Mouse (Mus musculus) ES-E14 (cell line): ENCODE data around the gene Traf1.

Experiments used
- MAFK ChIP-seq: IDR thresholded peaks from 2 replicates; pipeline ENCODE4 v1.6.1; 2014; ENCODE audit warnings: mild to moderate bottlenecking, low read depth, low read length, inconsistent platforms; ENCODE audit not compliant: insufficient read depth
- ZC3H11A ChIP-seq: IDR thresholded peaks from 2 replicates; pipeline ENCODE4 v1.6.1; 2012; ENCODE audit warnings: low read depth, mild to moderate bottlenecking, inconsistent platforms, low read length, borderline replicate concordance

GRCm38 (mm10) chr2:34962893-34963292, 1.3 kb upstream of the Traf1 start:
- TF ChIP-seq MAFK, result no peak
- TF ChIP-seq ZC3H11A, result no peak
